28 mouse cellular contexts compared by ENCODE assay signal in genomic region chr2:137953144-137953543, GRCm38 (mm10).
DNase-seq lines count a peak whose midpoint lies in the region; ATAC-seq lines count a peak whose summit lies in the region.
"Had no signal": no experiment of that assay in that cellular context is flagged by ENCODE, and none has a peak within 500 bp of the region (broad histone marks: within the 10 kb centered on the region; RNA-seq: fewer than 3 reads in every experiment).

No protein-coding gene starts in this region.

- H3K36me3 ChIP-seq in hindbrain, embryonic 13.5 days, result no peaks in the 10 kb centered on the region
- H3K36me3 ChIP-seq: embryonic facial prominence, embryonic 13.5 days; embryonic facial prominence, embryonic 15.5 days; forebrain, embryonic 10.5 days; forebrain, embryonic 12.5 days; G1E had no signal

- no peak overlapping the region for H3K27ac ChIP-seq in hindbrain, embryonic 13.5 days
- H3K27ac ChIP-seq: embryonic facial prominence, embryonic 13.5 days; embryonic facial prominence, embryonic 15.5 days; forebrain, embryonic 10.5 days; forebrain, embryonic 12.5 days had no signal

- whole genome bisulfite sequencing in hindbrain, embryonic 13.5 days, result 66% methylated on average over 2 of the region's 2 CpGs

- no peaks in the 10 kb centered on the region for H3K27me3 ChIP-seq in hindbrain, embryonic 13.5 days
- H3K27me3 ChIP-seq: CH12.LX; embryonic facial prominence, embryonic 13.5 days; embryonic facial prominence, embryonic 15.5 days; forebrain, embryonic 12.5 days had no signal

- DNase-seq in layer of hippocampus, adult 11-12 months (ENCODE audit: low spot score), result peak; percentile 23
- DNase-seq in layer of hippocampus, postnatal 25 days (ENCODE audit: extremely low spot score in 1 of 2, low spot score in 1 of 2), result no peak
- DNase-seq in layer of hippocampus, adult 9-10 months (ENCODE audit: low spot score), result peak; percentile 39
- peak; percentile 30 to 53 for DNase-seq in layer of hippocampus, postnatal 14 days (ENCODE audit: low spot score in 2 of 2)
- DNase-seq in thymus, postnatal 0 days (ENCODE audit: low spot score), result no peak
- DNase-seq: adrenal gland, adult 2 months; adrenal gland, postnatal 14 days; adrenal gland, postnatal 36 days; B cell, adult 2 months; cerebellum, adult 11 months; cerebellum, adult 18-20 months; cerebellum, adult 8-10 months; cerebellum, adult 9-11 months; cerebellum, postnatal 14 days; cerebellum, postnatal 36 days; embryo, embryonic 11 days had no signal

- no peak for ATAC-seq in hindbrain, embryonic 13.5 days (ENCODE audit: low FRiP score)
- ATAC-seq: CD4-positive, CD25-positive, alpha-beta regulatory T cell, adult 4 months; forebrain, embryonic 14.5 days; forebrain, embryonic 16.5 days; Patski had no signal

- no peaks in the 10 kb centered on the region for H3K4me1 ChIP-seq in hindbrain, embryonic 13.5 days (replicated peaks)
- H3K4me1 ChIP-seq: embryonic facial prominence, embryonic 13.5 days; embryonic facial prominence, embryonic 15.5 days; forebrain, embryonic 10.5 days; forebrain, embryonic 12.5 days had no signal

- no peak overlapping the region for H3K4me3 ChIP-seq in hindbrain, embryonic 13.5 days
- H3K4me3 ChIP-seq: embryonic facial prominence, embryonic 13.5 days; embryonic facial prominence, embryonic 15.5 days; erythroblast, embryonic 14.5 days; forebrain, embryonic 10.5 days; forebrain, embryonic 12.5 days had no signal

- no peak overlapping the region for H3K4me2 ChIP-seq in hindbrain, embryonic 13.5 days
- H3K4me2 ChIP-seq: embryonic facial prominence, embryonic 13.5 days; embryonic facial prominence, embryonic 15.5 days; forebrain, embryonic 12.5 days had no signal

- H3K9ac ChIP-seq in hindbrain, embryonic 13.5 days, result no peak overlapping the region
- H3K9ac ChIP-seq: embryonic facial prominence, embryonic 13.5 days; embryonic facial prominence, embryonic 15.5 days; forebrain, embryonic 12.5 days had no signal

- no peaks in the 10 kb centered on the region for H3K9me3 ChIP-seq in hindbrain, embryonic 13.5 days
- H3K9me3 ChIP-seq: embryonic facial prominence, embryonic 13.5 days; embryonic facial prominence, embryonic 15.5 days; forebrain, embryonic 10.5 days; forebrain, embryonic 12.5 days; G1E had no signal

Comparison
In these comparisons a context has a peak if more than half of its experiments do, and no peak if none do; other contexts are left out.
1. DNase-seq: peak in layer of hippocampus, adult 11-12 months (single experiment), layer of hippocampus, adult 9-10 months (single experiment) and layer of hippocampus, postnatal 14 days (2 of 2); none in layer of hippocampus, postnatal 25 days (0 of 2) and thymus, postnatal 0 days (single experiment).